Mouse (Mus musculus) frontal cortex, postnatal 10 days (tissue): Measurements from ENCODE around the gene Cmtm5.
"Not testable (repeated sequence)": the region's sequence is repeated elsewhere in the genome, so short reads cannot be mapped to it uniquely, and the experiment has no call there.

Experiments
- DNase-seq, 2 experiments: peaks; one replicate each; pipeline ENCODE4 v3.0.0; 2022; ENCODE audit warnings: low spot score in 2 of 2, mixed read lengths in 1 of 2

The Cmtm5 gene

DNA sequence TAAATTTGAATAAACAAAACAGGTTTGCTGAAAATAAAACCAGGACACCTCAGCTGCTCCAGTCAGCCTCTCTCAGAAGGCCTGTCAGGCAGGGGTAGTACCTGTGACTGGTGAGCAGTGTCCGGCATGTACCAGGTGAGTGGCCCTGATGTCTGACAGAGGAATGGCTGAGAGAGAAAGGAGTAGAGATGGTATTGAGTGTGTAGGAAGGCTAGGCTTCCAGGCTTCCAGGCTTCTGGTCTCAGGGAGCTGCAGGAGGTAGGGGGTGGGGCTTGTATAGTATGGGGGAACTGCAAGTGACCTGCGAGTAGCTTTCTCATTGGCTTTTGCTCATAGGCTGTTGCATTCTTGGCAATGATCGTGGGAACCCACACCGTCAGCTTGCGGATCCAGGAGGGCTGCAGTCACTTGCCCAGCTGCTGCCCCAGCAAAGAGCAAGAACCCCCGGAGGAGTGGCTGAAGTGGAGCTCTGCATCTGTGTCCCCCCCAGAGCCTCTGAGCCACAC lies 3.4 kb upstream of the Cmtm5 start, which contains the start of gene Il25:
Gene Il25 (plus strand): TSS at position 51 of the 506 bp plus-strand sequence.
- DNase-seq, result no peak

DNA sequence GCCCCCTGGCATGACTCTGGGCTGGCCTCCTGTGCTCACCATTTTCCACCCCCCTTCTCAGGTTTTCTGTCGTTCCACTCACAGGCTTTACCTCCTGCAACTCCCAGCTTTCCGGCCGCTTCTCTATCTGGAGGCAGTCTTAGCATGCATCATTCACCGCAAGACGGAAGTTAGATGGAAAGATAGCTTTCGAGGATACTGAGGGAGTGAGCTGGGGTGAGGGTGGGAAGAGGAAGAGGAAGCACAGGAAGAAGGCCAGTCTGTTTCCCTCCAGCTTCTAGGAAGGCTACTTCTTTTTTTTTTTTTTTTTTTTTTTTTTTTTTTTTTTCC lies 735 bp downstream of the Cmtm5 start:
- no peak for DNase-seq

DNA sequence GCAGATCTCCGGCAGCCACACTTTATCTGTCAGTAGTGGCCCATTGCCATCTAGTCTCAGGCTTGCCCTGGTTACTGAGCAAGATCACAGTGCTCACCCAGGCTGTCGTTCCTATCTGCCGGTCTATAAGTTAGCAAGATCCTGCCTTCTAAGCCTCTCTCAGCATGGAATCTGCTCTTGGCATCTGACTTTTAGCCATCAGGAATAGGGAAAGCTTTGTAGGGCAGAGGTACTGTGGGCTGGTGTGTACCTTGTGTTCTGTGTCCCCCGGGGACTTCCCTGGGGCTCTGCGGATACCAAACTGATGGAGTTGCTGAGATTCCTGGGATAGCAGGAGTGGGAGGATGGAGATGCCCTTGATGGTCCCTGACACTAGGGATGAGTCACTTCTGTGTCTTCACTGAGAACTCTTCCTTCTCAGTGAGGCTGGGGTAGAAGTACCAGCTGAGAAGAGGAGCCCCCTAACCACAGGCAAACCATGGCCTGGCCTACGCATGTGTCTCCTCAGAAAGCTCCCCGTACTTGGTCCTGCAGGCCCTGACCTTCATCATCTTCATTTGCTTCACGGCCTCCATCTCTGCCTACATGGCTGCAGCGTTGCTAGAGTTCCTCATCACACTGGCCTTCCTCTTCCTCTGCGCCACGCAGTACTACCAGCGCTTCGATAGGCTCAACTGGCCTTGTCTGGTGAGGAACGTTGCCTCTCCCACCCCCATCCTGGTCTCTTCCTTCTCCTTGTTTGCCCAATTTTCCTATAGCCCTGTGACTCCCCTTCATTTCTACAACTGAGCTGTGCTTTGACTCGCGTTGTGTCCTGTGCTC lies 1.5 kb downstream of the Cmtm5 start:
- no peak for DNase-seq

DNA sequence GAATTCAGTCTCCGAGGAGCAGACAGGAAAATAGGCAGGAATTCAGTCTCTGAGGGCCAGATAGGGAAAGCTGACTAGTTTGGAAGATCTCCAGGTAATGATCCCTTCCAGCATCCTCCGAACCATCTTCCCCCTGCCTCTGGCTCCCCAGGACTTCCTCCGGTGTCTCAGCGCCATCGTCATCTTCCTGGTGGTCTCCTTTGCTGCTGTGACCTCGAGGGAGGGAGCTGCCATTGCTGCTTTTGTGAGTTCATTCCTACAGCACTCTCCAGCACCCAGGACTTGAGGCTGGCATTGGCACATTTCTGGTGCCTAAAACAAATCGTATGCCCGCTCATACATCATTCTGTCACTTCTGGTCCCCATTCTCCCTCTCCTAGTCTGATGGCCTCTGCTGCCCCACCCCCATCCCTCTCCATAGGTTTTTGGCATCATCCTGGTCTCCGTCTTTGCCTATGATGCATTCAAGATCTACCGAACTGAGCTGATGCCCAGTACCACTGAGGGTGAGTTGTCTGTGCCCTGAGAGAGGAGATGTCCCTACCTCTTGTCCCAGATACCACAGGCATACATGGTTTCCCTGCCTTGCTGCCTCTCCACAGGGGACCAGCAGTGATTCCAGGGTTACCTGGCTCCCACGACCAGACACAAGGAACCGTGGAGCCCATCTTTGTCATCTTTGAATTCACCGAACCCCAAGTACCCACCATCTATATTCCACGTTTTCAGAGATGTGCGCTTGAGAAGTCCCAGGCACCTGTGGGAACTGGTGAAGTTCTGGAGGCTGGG lies 2.6 kb downstream of the Cmtm5 start:
- DNase-seq, result no peak

DNA sequence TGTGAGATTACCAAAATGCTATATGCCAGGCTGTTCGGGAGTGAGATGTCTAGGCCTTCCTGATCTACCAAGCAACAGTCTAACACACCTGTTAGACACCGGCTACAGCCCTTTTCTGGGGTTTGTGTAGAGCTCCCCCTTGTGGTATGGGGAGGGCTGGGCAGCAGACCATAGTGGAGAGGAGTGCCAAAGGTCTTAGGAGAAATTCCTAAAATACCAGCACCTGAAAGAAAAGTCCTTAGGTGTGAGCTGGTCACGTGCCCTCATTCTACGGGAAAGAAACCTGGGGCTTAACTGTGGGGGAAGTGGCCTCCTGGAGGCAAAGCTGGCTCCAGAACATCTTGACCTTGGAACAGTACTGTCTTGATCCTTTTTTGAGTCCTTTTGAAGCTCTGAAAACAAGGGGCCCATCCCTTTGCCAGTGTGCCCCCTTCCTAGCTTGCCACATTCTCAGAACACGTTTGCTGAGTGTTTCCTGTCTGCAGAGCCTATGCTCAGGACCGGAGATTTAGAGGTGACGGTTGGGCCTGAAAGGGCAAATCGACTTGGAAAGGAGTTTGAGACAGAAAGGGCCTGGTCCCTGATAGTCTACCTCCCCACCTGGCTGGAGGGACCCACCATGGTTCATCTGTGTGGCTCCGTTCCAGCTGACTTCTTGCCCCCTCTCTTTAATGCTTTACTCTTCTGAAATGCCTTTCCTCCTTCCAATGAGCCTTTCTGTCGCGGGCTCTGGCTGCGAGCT lies 3.5 kb downstream of the Cmtm5 start:
- DNase-seq, result peak in 1 of 2 experiments; percentile 34

DNA sequence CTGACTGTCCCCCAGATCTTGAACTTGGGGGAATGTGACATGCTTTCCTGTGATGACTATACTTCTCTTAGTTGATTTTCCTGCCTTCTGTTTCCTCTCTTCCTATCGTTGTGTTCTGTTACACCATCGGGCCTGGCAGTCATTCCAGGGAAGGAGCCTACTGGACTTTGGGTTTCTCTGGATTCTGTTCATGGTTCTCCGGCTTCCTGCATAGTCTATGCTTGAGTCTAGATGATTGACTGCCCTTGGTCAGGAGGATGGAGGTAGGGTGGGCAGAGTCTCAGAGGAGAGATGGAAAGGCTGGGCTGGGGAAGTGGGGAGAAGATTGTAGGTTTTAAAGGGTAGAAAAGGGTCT lies 4.1 kb downstream of the Cmtm5 start:
- no peak for DNase-seq

DNA sequence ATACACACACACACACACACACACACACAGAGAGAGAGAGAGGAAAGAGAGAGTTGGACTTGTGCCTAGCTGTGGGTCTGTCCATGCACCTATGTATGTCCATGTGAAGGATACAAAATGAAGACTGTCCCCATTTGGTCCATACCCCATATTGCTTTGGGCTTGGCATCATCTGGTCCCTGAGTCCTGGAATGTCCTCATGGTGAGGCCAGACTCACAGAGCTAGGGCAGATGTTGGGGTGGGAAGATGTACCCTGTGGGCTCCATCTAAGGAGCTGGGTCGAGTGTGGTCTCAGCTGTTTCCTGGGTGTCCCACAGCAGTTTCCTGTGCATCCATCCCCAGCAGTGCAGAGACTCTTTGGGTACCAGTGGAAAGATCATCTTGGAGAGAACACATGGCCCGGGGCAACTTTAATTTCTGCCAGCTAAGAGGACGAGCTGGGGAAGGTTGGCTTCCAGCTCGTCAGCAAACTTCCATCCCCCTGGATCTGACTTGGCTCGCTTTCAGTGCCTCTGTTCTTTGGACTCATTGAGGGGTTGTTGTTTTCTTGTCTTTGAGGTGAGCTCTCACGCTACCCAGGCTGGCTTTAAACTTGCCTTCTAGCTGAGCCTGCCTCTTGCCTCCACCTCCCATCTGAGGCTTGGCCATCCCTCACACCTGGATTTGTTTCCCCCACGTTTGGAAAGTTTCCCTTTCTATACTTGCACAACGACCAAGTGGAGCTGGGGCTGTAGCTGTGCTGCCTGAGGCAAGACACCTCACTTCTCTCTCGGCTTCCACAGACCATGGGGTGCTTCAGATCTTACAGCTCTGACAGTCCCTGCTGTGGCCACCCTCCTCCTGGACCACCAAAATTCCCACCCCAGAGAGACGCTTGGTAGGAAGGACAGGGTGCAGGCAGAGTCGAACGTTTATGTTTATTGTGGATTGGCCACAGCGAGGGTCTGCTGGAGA lies 5.2 kb downstream of the Cmtm5 start:
- DNase-seq, result no peak

DNA sequence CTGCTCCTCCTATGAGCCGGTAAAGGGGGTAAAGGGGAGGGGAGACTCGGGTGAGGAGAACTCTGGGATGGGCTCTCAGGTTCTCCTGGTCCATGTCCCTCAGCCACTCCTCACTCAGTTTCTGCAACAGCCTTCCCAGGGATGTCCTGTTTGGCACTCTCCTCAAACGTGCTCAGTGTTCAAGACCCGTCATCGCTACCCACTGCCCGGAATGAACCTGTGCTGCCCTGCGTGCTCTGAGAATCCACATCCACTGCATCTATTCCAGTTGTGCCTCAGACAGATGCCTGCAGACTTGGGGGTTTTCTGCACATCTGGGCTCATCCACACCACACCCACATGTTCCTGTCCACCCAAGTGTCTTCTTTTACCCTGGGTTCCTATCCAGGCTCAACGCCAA lies 6.4 kb downstream of the Cmtm5 start:
- no peak for DNase-seq

DNA sequence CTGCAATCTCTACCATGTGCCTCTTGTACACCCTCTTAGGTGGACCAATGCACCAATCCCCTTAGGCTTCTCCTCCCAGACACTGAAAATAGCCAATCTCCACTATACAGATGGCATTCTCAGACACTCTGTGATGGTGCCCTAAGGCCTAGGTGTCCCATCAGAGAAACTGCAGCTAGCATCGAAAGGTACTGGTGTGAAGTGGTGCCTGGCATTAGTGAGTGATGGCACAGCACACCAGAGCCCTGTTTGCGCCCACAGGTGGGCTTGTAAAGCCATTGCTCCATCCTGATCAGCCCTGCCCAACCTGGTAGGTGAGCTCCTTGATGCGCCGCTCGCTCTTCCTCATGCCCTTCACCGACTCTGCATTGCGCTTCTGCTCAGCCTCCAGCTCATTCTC lies 7.9 kb downstream of the Cmtm5 start:
- no peak for DNase-seq

DNA sequence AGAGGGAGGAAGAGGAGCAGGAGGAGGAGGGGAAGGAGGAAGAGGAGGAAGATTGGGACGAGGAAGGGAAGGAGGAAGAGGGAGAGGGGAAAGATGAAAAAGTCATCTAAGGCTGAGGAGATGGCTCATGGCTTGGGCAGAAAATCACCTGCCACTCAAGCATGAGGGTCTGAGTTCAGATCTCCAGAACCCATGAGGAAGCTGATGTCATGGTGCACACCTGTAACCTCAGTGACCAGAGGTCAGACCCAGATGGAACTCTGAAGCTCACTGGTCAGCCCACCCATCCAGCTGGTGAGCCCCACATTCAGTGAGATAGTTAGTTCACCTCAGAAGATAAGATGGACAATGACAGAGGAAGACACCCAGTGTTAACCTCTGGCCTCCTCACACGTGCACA lies 8.9 kb downstream of the Cmtm5 start:
- DNase-seq, result no peak

DNA sequence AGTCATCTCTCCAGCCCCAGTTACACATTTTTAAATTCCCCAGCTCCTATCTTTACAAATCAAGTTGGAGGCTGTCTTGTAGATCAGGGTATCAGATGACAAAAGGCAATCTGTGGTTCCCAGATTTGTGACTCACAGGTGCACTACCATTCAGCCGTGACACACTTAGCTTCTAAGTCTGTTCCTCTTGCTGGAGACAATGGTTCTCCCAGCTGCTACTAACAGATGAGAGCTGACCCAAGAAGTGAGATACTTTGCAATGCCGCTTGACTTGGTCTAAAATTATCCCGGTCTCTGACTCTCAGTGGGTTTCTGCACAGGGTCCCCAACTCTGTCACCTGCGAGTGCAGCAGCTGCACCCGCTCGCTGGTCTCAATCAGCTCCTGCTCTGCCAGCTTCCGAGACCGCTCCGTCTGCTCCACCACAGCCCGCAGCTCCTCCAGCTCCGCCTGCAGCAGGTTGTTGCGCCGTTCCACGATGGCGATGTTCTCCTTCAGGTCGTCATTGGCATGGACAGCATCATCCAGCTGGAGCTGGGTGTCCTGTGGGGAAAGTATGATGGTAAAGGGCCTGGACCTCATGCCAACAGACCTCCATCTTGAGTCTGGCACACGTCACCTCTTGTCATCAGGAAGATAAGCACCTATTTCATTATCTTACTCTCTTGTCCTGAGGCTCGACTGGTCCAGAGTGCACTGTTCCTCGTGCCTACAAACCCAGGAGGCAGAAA lies 10.1 kb downstream of the Cmtm5 start:
- DNase-seq, result no peak

DNA sequence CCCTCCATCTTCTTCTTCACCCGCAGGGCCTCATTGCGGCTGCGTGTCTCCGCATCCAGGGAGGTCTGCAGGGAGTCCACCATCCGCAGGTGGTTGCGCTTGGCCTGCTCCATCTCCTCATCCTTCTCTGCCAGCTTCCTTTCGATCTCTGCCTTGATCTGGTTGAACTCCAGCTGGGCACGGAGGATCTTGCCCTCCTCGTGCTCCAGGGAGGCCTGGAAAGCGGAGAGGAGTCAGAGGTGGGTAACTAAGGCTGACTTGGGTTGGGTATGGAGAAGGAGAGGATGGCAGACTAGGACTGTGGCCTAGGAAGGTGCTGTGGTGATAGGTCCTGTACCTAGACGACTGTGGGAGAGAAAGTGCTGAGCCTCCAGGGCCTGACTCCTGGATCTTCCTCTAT lies 10.9 kb downstream of the Cmtm5 start:
- DNase-seq, result not testable (repeated sequence)

DNA sequence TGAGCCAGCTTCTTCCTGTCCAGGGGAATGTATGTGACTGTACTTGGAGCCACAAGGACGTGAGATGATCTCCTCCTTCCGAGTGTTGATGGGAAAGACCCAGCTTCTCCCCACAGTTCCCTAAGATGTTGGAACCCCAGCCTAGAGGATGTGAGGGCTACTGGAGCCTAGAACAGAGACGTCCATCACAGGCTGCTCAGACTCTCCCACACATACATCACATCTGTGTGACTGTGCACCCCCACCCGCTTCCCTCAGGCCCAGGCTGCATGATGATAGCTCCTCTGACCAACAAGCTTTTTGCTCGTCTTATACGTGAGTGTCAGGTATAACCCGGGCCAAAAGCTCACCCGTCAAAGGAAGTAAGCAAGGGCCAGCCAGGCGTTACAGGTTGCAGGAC lies 12.7 kb downstream of the Cmtm5 start:
- DNase-seq, result no peak

DNA sequence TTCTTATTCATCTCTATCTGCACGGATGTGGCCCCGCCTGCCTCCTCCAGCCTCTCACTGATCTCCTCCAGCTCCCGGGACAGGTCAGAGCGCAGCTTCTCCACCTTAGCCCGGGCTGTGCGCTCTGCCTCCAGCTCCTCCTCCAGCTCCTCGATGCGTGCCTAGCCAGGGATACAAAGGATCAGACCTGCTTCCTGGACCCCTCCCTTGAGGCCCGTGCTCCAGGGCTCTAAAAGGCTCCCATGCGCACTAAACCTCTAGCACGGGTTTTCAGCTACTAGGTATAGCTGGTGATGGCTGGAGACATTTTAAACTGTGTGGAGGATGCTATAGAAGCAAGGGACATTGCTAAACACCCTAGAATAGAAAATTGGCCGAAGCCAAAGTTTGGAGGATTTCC lies 14.4 kb downstream of the Cmtm5 start:
- no peak for DNase-seq

DNA sequence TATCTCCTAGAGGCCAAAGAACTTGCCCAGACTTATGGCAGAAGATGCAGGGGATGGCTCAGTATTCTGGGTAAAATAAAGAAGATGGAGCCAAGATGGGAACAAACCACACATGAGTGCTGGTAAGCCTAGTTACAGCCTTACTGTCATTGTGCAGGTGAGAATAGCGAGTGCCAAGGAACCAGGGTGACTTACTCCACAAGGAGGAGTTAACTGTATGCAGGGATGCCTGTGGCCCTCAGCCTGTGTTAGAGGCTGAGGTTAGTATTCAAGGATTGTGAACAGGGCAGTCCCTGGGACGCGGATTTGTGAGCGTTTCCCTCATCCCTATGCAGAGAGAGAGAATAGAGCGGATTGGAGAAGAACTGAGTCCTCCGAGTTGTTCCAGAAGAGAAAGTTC lies 15.5 kb downstream of the Cmtm5 start:
- DNase-seq, result no peak

DNA sequence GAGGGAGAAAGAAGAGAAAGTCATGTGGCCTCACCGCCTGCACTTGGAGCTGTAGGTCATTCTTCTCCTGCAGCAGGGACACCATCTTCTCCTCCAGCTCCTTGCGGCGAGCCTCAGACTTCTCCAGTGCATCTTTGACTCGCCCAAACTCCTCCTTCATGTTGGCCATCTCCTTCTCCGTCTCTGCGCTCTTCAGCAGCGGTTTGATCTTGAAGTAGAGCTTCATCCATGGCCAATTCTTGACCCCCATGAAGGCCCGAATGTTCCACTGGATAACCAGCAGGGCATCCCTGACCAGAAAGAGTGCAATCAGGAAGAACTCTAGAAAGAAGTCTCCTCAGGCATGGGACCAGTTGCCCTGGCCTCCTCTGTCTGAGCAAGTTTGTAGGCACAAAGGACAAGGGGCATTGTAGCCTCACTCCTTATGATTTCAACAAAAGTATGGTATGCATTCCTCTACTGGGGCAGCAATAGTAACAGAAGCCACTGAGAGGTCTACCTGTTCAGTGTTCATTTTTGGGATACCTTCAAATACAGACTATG lies 17.7 kb downstream of the Cmtm5 start:
- DNase-seq, result no peak

DNA sequence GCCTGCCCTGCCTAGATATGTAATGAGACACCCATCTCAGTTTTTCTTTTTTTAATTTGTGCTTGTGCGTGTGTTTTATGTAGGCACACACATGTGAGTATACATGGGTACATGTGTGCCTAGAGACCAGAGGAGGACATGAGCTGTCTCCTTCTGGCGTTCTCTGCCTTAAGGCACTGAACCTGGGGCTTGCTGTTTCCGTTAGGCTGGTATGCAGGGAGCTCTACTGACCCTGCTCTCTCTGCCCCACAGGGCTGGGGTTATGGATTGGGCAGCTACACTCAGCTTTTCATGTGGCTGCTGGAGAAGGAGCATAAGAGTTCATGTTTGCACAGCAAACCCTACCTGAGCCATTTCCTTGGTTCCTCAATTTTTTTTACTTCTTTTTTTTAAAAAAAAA lies 18.4 kb downstream of the Cmtm5 start:
- no peak for DNase-seq

DNA sequence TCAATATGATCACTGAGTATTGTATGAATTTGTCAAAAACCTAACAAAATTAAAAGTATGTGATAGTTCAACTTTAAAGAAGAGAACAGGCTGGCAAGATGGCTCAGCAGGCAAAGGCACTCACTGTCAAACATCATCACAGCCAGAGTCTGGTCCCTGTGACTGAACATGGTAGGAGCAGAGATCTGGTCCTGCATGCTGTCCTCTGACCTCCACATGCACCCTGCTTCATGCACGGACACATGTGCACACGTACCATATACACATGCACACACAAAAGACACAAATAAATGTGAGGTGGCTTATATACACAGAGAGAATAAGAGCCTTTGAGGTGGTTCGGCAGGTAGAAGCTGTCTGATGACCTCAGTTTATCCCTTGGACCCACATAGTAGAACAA lies 19.4 kb downstream of the Cmtm5 start:
- no peak for DNase-seq

DNA sequence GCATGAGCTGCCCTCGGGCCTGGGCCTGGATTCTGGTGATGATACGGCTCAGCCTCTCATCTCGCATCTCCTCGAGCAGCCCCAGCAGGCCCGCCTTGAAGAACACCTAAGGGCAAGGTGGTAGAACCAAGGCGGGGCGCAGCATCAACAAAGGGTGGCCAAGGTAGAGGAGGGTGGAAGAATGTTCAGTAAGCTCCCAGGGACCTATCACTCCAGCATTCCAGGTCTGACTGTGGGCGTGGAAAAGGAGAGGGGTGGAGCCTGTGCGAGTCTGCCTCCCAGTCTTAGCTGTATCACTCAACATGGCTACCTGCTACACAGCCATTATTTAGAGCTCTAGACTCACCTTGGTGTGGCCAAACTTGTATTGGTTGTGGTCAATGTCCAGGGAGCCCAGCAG lies 20.5 kb downstream of the Cmtm5 start:
- no peak for DNase-seq

DNA sequence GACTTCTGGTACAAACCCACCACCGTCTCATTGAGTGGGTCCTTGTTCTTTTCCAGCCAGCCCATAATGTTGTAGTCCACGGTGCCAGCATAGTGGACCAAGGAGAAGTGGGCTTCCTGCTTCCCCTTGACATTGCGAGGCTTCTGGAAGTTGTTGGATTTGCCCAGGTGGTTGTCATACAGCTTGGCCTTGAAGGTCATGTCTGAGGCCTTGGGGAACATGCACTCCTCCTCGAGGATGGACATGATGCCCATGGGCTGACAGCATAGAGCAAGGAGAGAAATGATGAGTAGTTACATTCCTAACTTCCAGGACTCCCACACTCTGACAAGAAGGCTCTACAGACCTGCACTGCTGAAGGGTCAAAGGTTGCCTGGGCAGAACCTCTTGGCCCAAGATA lies 22.4 kb downstream of the Cmtm5 start:
- no peak for DNase-seq
